Comparison of ENCODE assay signal across 7 mouse cellular contexts in the genomic region with DNA sequence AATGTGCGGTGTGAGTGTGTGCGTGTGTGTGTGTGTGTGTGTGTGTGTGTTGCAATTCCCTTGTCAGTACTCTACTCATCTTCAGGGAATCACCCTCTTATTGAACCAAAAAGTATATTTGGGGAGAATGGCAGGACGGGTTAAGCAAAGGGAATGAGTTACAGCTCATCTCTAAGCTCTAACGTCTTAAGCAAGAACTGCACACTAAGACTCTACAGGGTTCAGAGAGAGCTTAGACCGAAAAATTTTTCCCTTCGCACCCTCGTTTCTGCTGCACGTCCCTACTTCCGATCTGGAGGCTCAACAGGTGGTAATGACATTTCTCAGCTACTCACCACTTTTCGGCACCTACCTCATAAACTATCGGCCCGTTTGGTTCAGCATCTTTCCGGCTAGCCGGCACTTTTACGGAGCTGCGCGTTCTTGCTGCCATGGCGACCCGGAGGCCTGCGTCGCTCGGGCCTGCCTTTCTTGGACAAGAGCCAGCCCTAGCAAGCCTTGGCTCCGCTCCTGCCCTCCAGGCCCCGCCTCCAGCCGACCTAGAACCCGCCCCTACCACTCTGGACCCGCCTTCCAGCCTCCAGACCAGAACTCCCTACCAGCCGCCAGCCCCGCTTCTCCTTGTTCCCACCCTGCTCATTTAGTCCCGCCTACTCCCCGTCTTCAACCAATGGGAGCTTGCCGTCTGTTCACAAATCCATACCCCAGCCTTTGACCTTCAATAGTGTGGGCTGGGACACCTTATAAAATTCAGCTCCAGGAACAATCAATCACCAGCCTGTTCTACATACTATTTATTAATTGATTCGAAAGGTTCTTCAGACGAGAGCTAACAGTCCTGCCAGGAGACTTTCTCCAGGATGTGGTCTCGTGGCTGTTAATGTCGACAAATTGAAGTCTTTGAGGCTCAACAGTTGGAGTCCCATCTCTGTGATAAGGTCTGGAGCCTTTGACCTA. TPM values are rescaled to one million over a fixed set of nuclear protein-coding genes. Genes with fewer than 3 reads are reported as not detected.
DNase-seq lines count a peak whose midpoint lies in the region; ATAC-seq and TF ChIP-seq lines count a peak whose summit lies in the region.

Dixdc1 (minus strand) TSS at position 604 of the 957 bp plus-strand sequence.

- H3K9ac ChIP-seq in embryonic facial prominence, embryonic 14.5 days (ENCODE audit: low read depth, low read length) = no peak within 1 kb of the TSS
- 0 out of 2 replicates have a peak within 1 kb of the TSS, but pooled peaks have one; percentile 46 for H3K9ac ChIP-seq in limb, embryonic 13.5 days
- peak within 1 kb of the TSS; percentile 43 for H3K9ac ChIP-seq in midbrain, embryonic 16.5 days (ENCODE audit: low read depth, low read length)

- peak within 1 kb of the TSS; percentile 54 for H3K4me3 ChIP-seq in bone marrow, adult 2 months (replicated peaks; ENCODE audit: control insufficient read depth, low read depth, low read length)
- H3K4me3 ChIP-seq in embryonic facial prominence, embryonic 14.5 days (ENCODE audit: low read depth, low read length) = peak within 1 kb of the TSS; percentile 34
- peak within 1 kb of the TSS; percentile 45 for H3K4me3 ChIP-seq in limb, embryonic 13.5 days
- H3K4me3 ChIP-seq in midbrain, embryonic 16.5 days (ENCODE audit: low read depth, low read length) = peak within 1 kb of the TSS; percentile 42

- peak; percentile 93 for DNase-seq in embryonic facial prominence, embryonic 14.5 days (ENCODE audit: low spot score)
- DNase-seq in heart, adult 8-10 months (ENCODE audit: low spot score) = peak; percentile 94
- DNase-seq in kidney, adult 9 months = peak; percentile 97
- DNase-seq in spleen, postnatal 10 days (ENCODE audit: low spot score in 2 of 2) = peak; percentile 67 to 89

- ATAC-seq in embryonic facial prominence, embryonic 14.5 days (ENCODE audit: low read depth) = peak; percentile 96
- ATAC-seq in limb, embryonic 13.5 days (ENCODE audit: low FRiP score, low read depth) = peak; percentile 96
- ATAC-seq in midbrain, embryonic 16.5 days = peak; percentile 94

- peaks cover 2% of the 10 kb centered on the region; the same call in 1 of the 2 replicates for H3K4me1 ChIP-seq in bone marrow, adult 2 months (ENCODE audit: control insufficient read depth, insufficient read depth, low read length)
- H3K4me1 ChIP-seq in embryonic facial prominence, embryonic 14.5 days (ENCODE audit: control insufficient read depth, insufficient read depth, low read length) = peaks cover 4% of the 10 kb centered on the region; the same call in 1 of the 2 replicates
- H3K4me1 ChIP-seq in limb, embryonic 13.5 days = peaks cover 7% of the 10 kb centered on the region
- H3K4me1 ChIP-seq in midbrain, embryonic 16.5 days (ENCODE audit: control insufficient read depth, insufficient read depth, low read length) = peaks cover 9% of the 10 kb centered on the region

- H3K9me3 ChIP-seq in embryonic facial prominence, embryonic 14.5 days (ENCODE audit: control insufficient read depth, low read length) = no peaks in the 10 kb centered on the region
- H3K9me3 ChIP-seq in limb, embryonic 13.5 days = no peaks in the 10 kb centered on the region
- H3K9me3 ChIP-seq in midbrain, embryonic 16.5 days (replicated peaks; ENCODE audit: control insufficient read depth, low read length, poor library complexity, severe bottlenecking) = no peaks in the 10 kb centered on the region

- TF ChIP-seq CTCF in bone marrow, adult 2 months (IDR thresholded peaks at IDR 0.05; ENCODE audit: control insufficient read depth, insufficient read depth, low read length) = no peak

- peak within 1 kb of the TSS; percentile 57 for H3K4me2 ChIP-seq in embryonic facial prominence, embryonic 14.5 days (ENCODE audit: low read depth, low read length)
- H3K4me2 ChIP-seq in limb, embryonic 13.5 days (replicated peaks) = peak within 1 kb of the TSS; percentile 68
- peak within 1 kb of the TSS; percentile 78 for H3K4me2 ChIP-seq in midbrain, embryonic 16.5 days (ENCODE audit: low read length)

- H3K36me3 ChIP-seq in embryonic facial prominence, embryonic 14.5 days (ENCODE audit: control insufficient read depth, insufficient read depth, low read length) = no peaks in the 10 kb centered on the region
- H3K36me3 ChIP-seq in limb, embryonic 13.5 days = no peaks in the 10 kb centered on the region
- no peaks in the 10 kb centered on the region for H3K36me3 ChIP-seq in midbrain, embryonic 16.5 days (ENCODE audit: control insufficient read depth, insufficient read depth, low read length)

- 6% methylated on average over 36 of the region's 36 CpGs for WGBS in bone marrow, adult 2 months
- 14% methylated on average over 36 of the region's 36 CpGs for WGBS in embryonic facial prominence, embryonic 14.5 days
- 14% methylated on average over 36 of the region's 36 CpGs for WGBS in limb, embryonic 13.5 days
- WGBS in midbrain, embryonic 16.5 days = 13% methylated on average over 36 of the region's 36 CpGs

- no peaks in the 10 kb centered on the region for H3K27me3 ChIP-seq in embryonic facial prominence, embryonic 14.5 days (replicated peaks; ENCODE audit: control insufficient read depth, insufficient read depth, low read length)
- no peaks in the 10 kb centered on the region for H3K27me3 ChIP-seq in limb, embryonic 13.5 days
- no peaks in the 10 kb centered on the region for H3K27me3 ChIP-seq in midbrain, embryonic 16.5 days (ENCODE audit: control insufficient read depth, insufficient read depth, low read depth, low read length)

- TF ChIP-seq POLR2A in bone marrow, adult 2 months (IDR thresholded peaks at IDR 0.05; ENCODE audit: borderline replicate concordance, control insufficient read depth, low read depth, low read length) = no peak

- no peak within 1 kb of the TSS for H3K27ac ChIP-seq in bone marrow, adult 2 months (ENCODE audit: control insufficient read depth, insufficient read depth, low read depth, low read length, poor library complexity)
- no peak within 1 kb of the TSS for H3K27ac ChIP-seq in embryonic facial prominence, embryonic 14.5 days (replicated peaks; ENCODE audit: low read depth, low read length)
- no peak within 1 kb of the TSS for H3K27ac ChIP-seq in limb, embryonic 13.5 days
- no peak within 1 kb of the TSS for H3K27ac ChIP-seq in midbrain, embryonic 16.5 days (ENCODE audit: low read length)

RNA-seq across cellular contexts. Expression of gene Dixdc1, which starts in this region (rescaled TPM):
- 0.29 TPM in 1 of 2 replicates, not detected in the other for polyA plus RNA-seq in bone marrow, adult 2 months (2011; ENCODE audit: insufficient read depth, insufficient read length, low replicate concordance, missing spikeins)
- 14.0 and 16.9 TPM in 2 replicates for polyA plus RNA-seq in embryonic facial prominence, embryonic 14.5 days (2014; fragmentation: Nextera tagmentation; extraction: Ambion mirVana)
- 10 to 100 TPM in 1 of 4 experiments, 1 to 10 TPM in 3; 5.3 to 12.8 (median 6.1) TPM for total RNA-seq in heart, adult 8-10 months (2022)
- 18.6 and 23.6 TPM in 2 replicates for polyA plus RNA-seq in limb, embryonic 13.5 days (2015; fragmentation: Nextera tagmentation; extraction: Ambion mirVana)
- polyA plus RNA-seq in midbrain, embryonic 16.5 days (2015; fragmentation: Nextera tagmentation; extraction: Ambion mirVana) = 37.8 and 41.0 TPM in 2 replicates

Comparison
In these comparisons a context has a peak if more than half of its experiments do, and no peak if none do; other contexts are left out.
1. RNA of gene Dixdc1 (polyA plus RNA-seq): 37.8 to 41.0 TPM in midbrain, embryonic 16.5 days, 18.6 to 23.6 TPM in limb, embryonic 13.5 days and 14.0 to 16.9 TPM in embryonic facial prominence, embryonic 14.5 days; 0.29 TPM in bone marrow, adult 2 months; every median in the first group is over 10 times any median in the second.
2. Peak in every context shown above with its lines, with median percentiles within 50 percentile points of each other: H3K4me3 ChIP-seq, ATAC-seq, DNase-seq and H3K4me2 ChIP-seq.